Mouse (Mus musculus) small intestine, adult 2 months (tissue): ENCODE data around the gene Apba1. TPM values are rescaled to one million over a fixed set of nuclear protein-coding genes. Genes with fewer than 3 reads are reported as not detected.

Experiments
- H3K27ac ChIP-seq: fragments of 200-500 bp; 2 replicates; pipeline ENCODE4 v1.5.1; 2012; ENCODE audit warnings: low read depth, low read length, control low read depth, inconsistent platforms; ENCODE audit not compliant: insufficient read depth
- H3K27me3 ChIP-seq: fragments of 200-500 bp; 2 replicates; pipeline ENCODE4 v1.6.1; 2012; ENCODE audit warnings: mild to moderate bottlenecking, moderate library complexity, low read length, inconsistent platforms; ENCODE audit not compliant: control insufficient read depth, insufficient read depth
- H3K36me3 ChIP-seq: fragments of 200-500 bp; 2 replicates; pipeline ENCODE4 v1.6.1; 2012; ENCODE audit warnings: mild to moderate bottlenecking, low read length, control low read depth, inconsistent platforms; ENCODE audit not compliant: control insufficient read depth, insufficient read depth
- H3K4me1 ChIP-seq: fragments of 200-500 bp; 2 replicates; pipeline ENCODE4 v1.6.1; 2012; ENCODE audit warnings: low read length, inconsistent platforms, mixed read lengths; ENCODE audit not compliant: control insufficient read depth, insufficient read depth, insufficient read length
- H3K4me3 ChIP-seq: fragments of 200-500 bp; 2 replicates; pipeline ENCODE4 v1.5.1; 2012; ENCODE audit warnings: low read depth, mild to moderate bottlenecking, control low read depth, inconsistent platforms, low read length, moderate library complexity
- CTCF ChIP-seq: fragments of 200-500 bp; IDR thresholded peaks from 2 replicates; pipeline ENCODE4 v1.5.1; 2012; ENCODE audit warnings: low read depth, mild to moderate bottlenecking, control low read depth, inconsistent platforms, low read length, moderate library complexity, mixed read lengths; ENCODE audit not compliant: insufficient replicate concordance, insufficient read length; ENCODE audit errors: extremely low read depth
- POLR2A ChIP-seq: fragments of 200-500 bp; IDR thresholded peaks from 2 replicates; pipeline ENCODE4 v1.6.1; 2012; ENCODE audit warnings: low read depth, mild to moderate bottlenecking, control low read depth, inconsistent platforms, low read length, moderate library complexity
- WGBS: fragments of 180-500 bp; shearing (Covaris S2); methylation state at CpG from one replicate; pipeline ENCODE4 v1.1.7; 2018; 5-methylcytosine and 5-hydroxymethylcytosine counted together
- polyA plus RNA-seq: library from polyadenylated mRNA; depleted of rRNA; stranded (reverse); fragments of >200 nt; gene quantifications from 2 replicates; pipeline ENCODE4 v1.2.3, GENCODE M21; 2012

The Apba1 gene
- polyA plus RNA-seq, 1 experiment: 2.0 TPM

- H3K27me3 ChIP-seq: no peaks in the 10 kb centered on the region
- no peak for TF ChIP-seq POLR2A
- H3K4me1 ChIP-seq: no peaks in the 10 kb centered on the region
- no peaks in the 10 kb centered on the region for H3K36me3 ChIP-seq
- H3K27ac ChIP-seq: no peak overlapping the region
- H3K4me3 ChIP-seq: no peak overlapping the region
- 68% methylated on average over 4 of the region's 4 CpGs for WGBS
These were observed 146.2 kb downstream of the Apba1 start for GRCm38 (mm10) chr19:23904922-23905321.

DNA sequence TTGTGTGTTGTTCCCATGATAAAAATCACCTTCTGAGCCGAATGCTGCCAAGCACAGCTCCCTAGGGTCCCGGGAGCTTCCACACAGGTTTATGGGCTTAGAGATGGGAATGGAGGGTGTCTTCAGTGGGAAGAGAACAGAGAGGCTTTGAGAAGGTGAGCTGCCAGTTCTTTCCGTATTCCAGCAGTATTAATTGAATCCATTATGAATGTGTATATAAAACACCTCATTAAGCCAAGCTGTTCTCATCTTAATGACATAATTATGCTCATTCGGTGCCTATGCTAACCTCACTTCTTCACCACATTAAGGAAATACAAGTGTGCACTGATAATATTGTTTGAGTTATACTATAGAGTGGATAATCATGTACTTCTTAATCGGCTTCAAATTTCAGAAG is 147.1 kb downstream of the Apba1 start:
- TF ChIP-seq POLR2A: no peak
- TF ChIP-seq CTCF: no peak
- Histone ChIP-seq H3K36me3 (no peaks in the 10 kb centered on the region), H3K27me3 (no peaks in the 10 kb centered on the region), H3K4me1 (no peaks in the 10 kb centered on the region), H3K4me3 (no peak overlapping the region), H3K27ac (no peak overlapping the region)
- 52% methylated on average over 5 of the region's 5 CpGs for WGBS

- Histone ChIP-seq H3K36me3 (no peaks in the 10 kb centered on the region), H3K4me1 (no peaks in the 10 kb centered on the region), H3K27ac (no peak overlapping the region), H3K4me3 (no peak overlapping the region), H3K27me3 (no peaks in the 10 kb centered on the region)
- 43% methylated on average over 4 of the region's 4 CpGs for WGBS
- TF ChIP-seq POLR2A: no peak
- TF ChIP-seq CTCF: no peak
These were observed 151.7 kb downstream of the Apba1 start for GRCm38 (mm10) chr19:23910345-23910744.

DNA sequence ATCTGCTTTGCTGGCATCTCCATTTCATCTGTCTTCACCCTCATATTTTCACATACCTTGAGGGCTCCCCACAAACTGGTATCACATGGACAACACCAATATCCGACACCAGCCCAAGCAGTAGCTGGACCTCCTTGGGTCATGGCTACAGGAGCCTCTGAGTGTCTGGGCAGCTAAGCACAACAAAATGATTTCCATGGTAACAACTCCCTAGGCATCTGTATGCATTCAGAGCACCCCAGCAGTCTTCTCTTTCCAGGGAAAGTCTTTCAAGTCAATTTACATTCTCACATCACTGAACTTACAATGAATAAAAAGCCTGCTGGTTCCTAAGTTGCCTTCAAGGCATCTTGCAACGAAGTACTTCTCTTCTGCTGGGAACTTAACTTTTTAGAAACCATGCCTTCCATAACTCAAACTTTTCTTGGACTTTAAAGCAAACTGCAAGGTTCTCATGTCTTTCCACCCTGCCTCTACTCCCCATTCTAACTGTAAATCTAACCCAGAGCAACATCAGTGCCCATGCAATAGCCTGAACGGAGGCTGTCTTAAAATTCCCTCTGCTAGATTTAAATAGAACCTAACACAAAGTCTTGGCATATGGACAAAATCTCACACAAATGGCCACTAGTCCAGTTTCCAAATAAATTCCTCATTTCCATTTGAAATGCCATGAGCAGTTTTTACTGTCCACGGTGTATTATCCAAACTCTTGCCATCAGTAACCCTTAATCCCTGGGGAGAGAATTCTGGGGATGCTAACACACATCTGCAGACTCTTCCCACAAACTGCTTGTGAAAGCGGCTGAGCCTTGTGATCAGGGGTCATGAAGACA is 160.9 kb downstream of the Apba1 start:
- no peak overlapping the region for H3K4me3 ChIP-seq
- H3K27me3 ChIP-seq: no peaks in the 10 kb centered on the region
- TF ChIP-seq POLR2A (no peak), CTCF (no peak)
- H3K4me1 ChIP-seq: no peaks in the 10 kb centered on the region
- H3K27ac ChIP-seq: no peak overlapping the region
- WGBS: 76% methylated on average over 5 of the region's 5 CpGs
- H3K36me3 ChIP-seq: no peaks in the 10 kb centered on the region

DNA sequence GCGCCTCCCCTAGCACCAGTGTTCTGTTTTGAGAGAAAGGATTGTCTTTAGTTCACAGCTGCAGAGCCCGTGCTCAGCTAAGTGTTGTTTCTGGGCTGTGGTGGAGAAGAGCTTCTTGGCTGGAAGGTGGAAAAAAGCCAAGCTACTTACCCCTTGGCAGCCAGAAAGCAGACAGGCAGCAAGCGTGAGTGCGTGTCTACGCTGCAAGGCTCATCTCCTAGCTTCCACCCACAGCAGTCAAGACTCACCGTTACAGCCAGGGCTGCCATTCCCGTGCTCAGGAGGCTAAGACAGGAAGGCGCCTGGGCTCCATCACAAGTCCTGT is 161.5 kb downstream of the Apba1 start:
- H3K4me3 ChIP-seq: no peak overlapping the region
- no peak for TF ChIP-seq CTCF
- TF ChIP-seq POLR2A: no peak
- 73% methylated on average over 8 of the region's 8 CpGs for WGBS

GRCm38 (mm10) chr19:23922601-23923000 is 163.9 kb downstream of the Apba1 start:
- no peaks in the 10 kb centered on the region for H3K36me3 ChIP-seq
- H3K4me3 ChIP-seq: no peak overlapping the region
- no peaks in the 10 kb centered on the region for H3K27me3 ChIP-seq
- no peaks in the 10 kb centered on the region for H3K4me1 ChIP-seq
- WGBS: 88% methylated on average over 9 of the region's 9 CpGs
- no peak for TF ChIP-seq CTCF
- TF ChIP-seq POLR2A: no peak
- no peak overlapping the region for H3K27ac ChIP-seq

More for the DNA sequence above, 161.5 kb downstream of the Apba1 start:
- Histone ChIP-seq H3K27me3 (no peaks in the 10 kb centered on the region), H3K27ac (no peak overlapping the region), H3K36me3 (no peaks in the 10 kb centered on the region), H3K4me1 (no peaks in the 10 kb centered on the region)

- TF ChIP-seq CTCF (no peak), POLR2A (no peak)
- H3K4me1 ChIP-seq: no peaks in the 10 kb centered on the region
- no peak overlapping the region for H3K27ac ChIP-seq
- WGBS: 63% methylated on average over 6 of the region's 6 CpGs
- H3K4me3 ChIP-seq: no peak overlapping the region
- H3K27me3 ChIP-seq: no peaks in the 10 kb centered on the region
- H3K36me3 ChIP-seq: no peaks in the 10 kb centered on the region
These were observed 165.4 kb downstream of the Apba1 start for GRCm38 (mm10) chr19:23924057-23924456.
